Mouse (Mus musculus): ENCODE results near the gene Cdc7.

- TF ChIP-seq CTCF (IDR thresholded peaks at IDR 0.05; ENCODE audit: low read depth) (no peak), EP300 (IDR thresholded peaks at IDR 0.05; ENCODE audit: low read depth) (no peak)
Measured at GRCm38 (mm10) chr5:107001396-107002090, 37.4 kb downstream of the Cdc7 start.

Data from heart, postnatal 0 days (tissue).